Mouse (Mus musculus) thymus, postnatal 0 days (tissue): ENCODE results near the gene Trim30b. TPM values are rescaled to one million over a fixed set of nuclear protein-coding genes. Genes with fewer than 3 reads are reported as not detected.
"Not testable (repeated sequence)": the region's sequence is repeated elsewhere in the genome, so short reads cannot be mapped to it uniquely, and the experiment has no call there.

Experiments used
- DNase-seq: peaks from one replicate; pipeline ENCODE4 v3.0.0-alpha.2; 2015; ENCODE audit warnings: low spot score
- polyA plus RNA-seq: library from polyadenylated mRNA; unstranded; fragments of >200 nt; fragmentation: Nextera tagmentation; extraction: Ambion mirVana; gene quantifications from 2 replicates; pipeline ENCODE4 v1.2.1, GENCODE M21; 2015

Gene Trim30b
- polyA plus RNA-seq = 0.21 and 0.46 TPM in 2 replicates

GRCm38 (mm10) chr7:104369736-104370414 lies at the start of gene Trim30b:
Gene Trim30b (minus strand): TSS chr7:104369884.
- peak; percentile 60 for DNase-seq

- no peak for DNase-seq
Measured at GRCm38 (mm10) chr7:104404460-104404950, 34.8 kb upstream of the Trim30b start.

- no peak for DNase-seq
Measured at GRCm38 (mm10) chr7:104401140-104401539, 31.5 kb upstream of the Trim30b start.

GRCm38 (mm10) chr7:104400698-104401097 lies 31.0 kb upstream of the Trim30b start, which contains the start of gene Trim30c:
Gene Trim30c (minus strand): TSS chr7:104400837.
- no peak for DNase-seq

GRCm38 (mm10) chr7:104398492-104398891 lies 28.8 kb upstream of the Trim30b start:
- no peak for DNase-seq

- no peak for DNase-seq
Measured at GRCm38 (mm10) chr7:104366339-104366738, 3.3 kb downstream of the Trim30b start.

GRCm38 (mm10) chr7:104353600-104353967 lies 16.1 kb downstream of the Trim30b start:
- no peak for DNase-seq

GRCm38 (mm10) chr7:104352717-104353599 lies 16.7 kb downstream of the Trim30b start, which contains the start of gene Trim12c:
Gene Trim12c (minus strand): TSS chr7:104353362.
- peak; percentile 93 for DNase-seq

GRCm38 (mm10) chr7:104348043-104348442 lies 21.6 kb downstream of the Trim30b start:
- not testable (repeated sequence) for DNase-seq

- not testable (repeated sequence) for DNase-seq
Measured at GRCm38 (mm10) chr7:104340744-104341143, 28.9 kb downstream of the Trim30b start.

GRCm38 (mm10) chr7:104335547-104335946 lies 34.1 kb downstream of the Trim30b start:
- not testable (repeated sequence) for DNase-seq

- not testable (repeated sequence) for DNase-seq
Measured at GRCm38 (mm10) chr7:104329171-104329570, 40.5 kb downstream of the Trim30b start, which contains the start of gene Trim34b. Gene Trim34b (plus strand): TSS chr7:104329471.

GRCm38 (mm10) chr7:104322028-104322427 lies 47.7 kb downstream of the Trim30b start:
- no peak for DNase-seq

GRCm38 (mm10) chr7:104315369-104316080 lies 54.2 kb downstream of the Trim30b start, which contains the start of gene Trim12a:
Gene Trim12a (minus strand): TSS chr7:104315466.
- peak; percentile 13 for DNase-seq

GRCm38 (mm10) chr7:104314796-104315353 lies 54.8 kb downstream of the Trim30b start:
- DNase-seq = peak; percentile 57

Other genes with a start within 250 kb of the Trim30b start
- gene Ubqln5, start 240.1 kb downstream of the Trim30b start, polyA plus RNA-seq = not detected in 2 replicates
- gene Olfr643, start 232.5 kb downstream of the Trim30b start, polyA plus RNA-seq = not detected in 2 replicates
- 0.10 TPM in 1 of 2 replicates, not detected in the other for gene Ubqln3, start 226.6 kb downstream of the Trim30b start, polyA plus RNA-seq
- not detected in 2 replicates for gene Ubqlnl, start 219.3 kb downstream of the Trim30b start, polyA plus RNA-seq
- 0.45 and 0.65 TPM in 2 replicates for gene Olfm5, start 205.1 kb downstream of the Trim30b start, polyA plus RNA-seq
- gene Olfr648, start 186.5 kb downstream of the Trim30b start, polyA plus RNA-seq = 0.08 and 0.10 TPM in 2 replicates
- not detected in 2 replicates for gene Olfr649, start 173.9 kb downstream of the Trim30b start, polyA plus RNA-seq
- 0.75 and 0.99 TPM in 2 replicates for gene Trim6, start 151.1 kb downstream of the Trim30b start, polyA plus RNA-seq
- gene Trim34a, start 125.4 kb downstream of the Trim30b start, polyA plus RNA-seq = 10.4 and 12.0 TPM in 2 replicates
- 2.8 and 3.1 TPM in 2 replicates for gene Trim5, start 81.8 kb downstream of the Trim30b start, polyA plus RNA-seq
- gene Trim12a, start 54.4 kb downstream of the Trim30b start, polyA plus RNA-seq = 47.9 and 53.1 TPM in 2 replicates
- gene Trim34b, start 40.4 kb downstream of the Trim30b start, polyA plus RNA-seq = 0.10 and 0.22 TPM in 2 replicates
- 7.8 and 9.6 TPM in 2 replicates for gene Trim12c, start 16.5 kb downstream of the Trim30b start, polyA plus RNA-seq
- 0.45 and 0.74 TPM in 2 replicates for gene Trim30c, start 31.0 kb upstream of the Trim30b start, polyA plus RNA-seq
- 15.3 and 17.9 TPM in 2 replicates for gene Trim30a, start 95.3 kb upstream of the Trim30b start, polyA plus RNA-seq
- 4.9 and 5.8 TPM in 2 replicates for gene Trim30d, start 138.0 kb upstream of the Trim30b start, polyA plus RNA-seq
- gene Olfr651, start 180.2 kb upstream of the Trim30b start, polyA plus RNA-seq = not detected in 2 replicates
- not detected in 2 replicates for gene Olfr652, start 191.0 kb upstream of the Trim30b start, polyA plus RNA-seq
- gene Olfr653, start 207.4 kb upstream of the Trim30b start, polyA plus RNA-seq = not detected in 2 replicates
- gene Olfr654, start 217.1 kb upstream of the Trim30b start, polyA plus RNA-seq = not detected in 2 replicates
- not detected in 2 replicates for gene Olfr655, start 231.9 kb upstream of the Trim30b start, polyA plus RNA-seq
- not detected in 2 replicates for gene Olfr656, start 244.1 kb upstream of the Trim30b start, polyA plus RNA-seq